In the genomic region with DNA sequence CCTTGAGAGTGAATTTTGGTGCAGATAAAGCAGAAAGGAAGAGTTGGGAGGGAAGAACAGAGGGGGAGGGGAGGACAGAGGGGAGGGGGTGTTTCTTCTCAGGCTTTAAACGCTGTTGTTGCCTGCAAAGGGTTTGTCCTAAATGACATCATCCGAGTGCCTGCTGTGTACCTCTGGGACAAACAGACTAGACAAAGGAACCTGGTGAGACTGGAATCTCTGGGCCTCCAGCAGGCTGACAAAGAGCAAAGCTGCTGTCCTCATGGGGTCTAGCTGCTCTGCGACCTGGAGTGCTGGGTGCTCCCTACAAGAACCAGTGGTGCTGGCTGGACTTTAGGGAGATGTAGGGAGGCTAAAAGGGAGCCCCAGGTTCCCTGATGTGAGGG, we compare ENCODE assay signal across 12 mouse cellular contexts.
DNase-seq lines count a peak whose midpoint lies in the region.
"Had no signal": no experiment of that assay in that cellular context is flagged by ENCODE, and none has a peak within 500 bp of the region (broad histone marks: within the 10 kb centered on the region; RNA-seq: fewer than 3 reads in every experiment).

No protein-coding gene starts in this region.

- no peak overlapping the region for H3K4me3 ChIP-seq in heart, embryonic 10.5 days
- H3K4me3 ChIP-seq in limb, embryonic 10.5 days: no peak overlapping the region
- H3K4me3 ChIP-seq: hindbrain, embryonic 12.5 days; neural tube, embryonic 12.5 days had no signal

- H3K9me3 ChIP-seq in heart, embryonic 10.5 days: no peaks in the 10 kb centered on the region
- no peaks in the 10 kb centered on the region for H3K9me3 ChIP-seq in limb, embryonic 10.5 days (replicated peaks)
- H3K9me3 ChIP-seq: hindbrain, embryonic 12.5 days; neural tube, embryonic 12.5 days had no signal

- no peaks in the 10 kb centered on the region for H3K36me3 ChIP-seq in heart, embryonic 10.5 days
- H3K36me3 ChIP-seq in limb, embryonic 10.5 days: no peaks in the 10 kb centered on the region
- H3K36me3 ChIP-seq: hindbrain, embryonic 12.5 days; neural tube, embryonic 12.5 days had no signal

- no peak for DNase-seq in heart, embryonic 10.5 days (ENCODE audit: low spot score)
- no peak for DNase-seq in heart, postnatal 10 days
- DNase-seq in 3T3-L1 (ENCODE audit: low read depth, low spot score): peak; percentile 48
- DNase-seq in WW6 (ENCODE audit: low read depth, low spot score): peak; percentile 24
- no peak for DNase-seq in limb, embryonic 10.5 days (ENCODE audit: low spot score)
- DNase-seq in frontal cortex, postnatal 25 days (ENCODE audit: low spot score in 2 of 2): no peak
- no peak for DNase-seq in gastrocnemius, postnatal 4 days (ENCODE audit: low spot score in 2 of 2)
- no peak for DNase-seq in ovary, adult 18-20 months (ENCODE audit: low spot score)
- DNase-seq: cerebellum, postnatal 25 days had no signal

- peak overlapping the region; percentile 52; the same call in 1 of the 2 replicates for H3K27ac ChIP-seq in heart, embryonic 10.5 days
- peak overlapping the region; percentile 74 for H3K27ac ChIP-seq in limb, embryonic 10.5 days
- H3K27ac ChIP-seq: hindbrain, embryonic 12.5 days; macrophage; neural tube, embryonic 12.5 days had no signal

- intact Hi-C loops in heart, postnatal 10 days (cut with DNase I): no loop called here

- 9% methylated on average over 3 of the region's 3 CpGs for WGBS in heart, embryonic 10.5 days
- WGBS in limb, embryonic 10.5 days: 21% methylated on average over 3 of the region's 3 CpGs

- peaks cover 20% of the 10 kb centered on the region for H3K4me1 ChIP-seq in heart, embryonic 10.5 days
- H3K4me1 ChIP-seq in limb, embryonic 10.5 days: peaks cover 19% of the 10 kb centered on the region

- no peaks in the 10 kb centered on the region; the same call in 1 of the 2 replicates for H3K27me3 ChIP-seq in heart, embryonic 10.5 days (ENCODE audit: insufficient read depth, poor library complexity, severe bottlenecking)
- H3K27me3 ChIP-seq in limb, embryonic 10.5 days (ENCODE audit: low read depth, poor library complexity, severe bottlenecking): no peaks in the 10 kb centered on the region
- H3K27me3 ChIP-seq: hindbrain, embryonic 12.5 days; neural tube, embryonic 12.5 days had no signal

Comparison
In these comparisons a context has a peak if more than half of its experiments do, and no peak if none do; other contexts are left out.
1. DNase-seq: peak in 3T3-L1 (single experiment) and WW6 (single experiment); none in heart, embryonic 10.5 days (single experiment), heart, postnatal 10 days (0 of 2), limb, embryonic 10.5 days (single experiment), frontal cortex, postnatal 25 days (0 of 2), gastrocnemius, postnatal 4 days (0 of 2) and ovary, adult 18-20 months (single experiment).